Mouse (Mus musculus) megakaryocyte-erythroid progenitor cell, adult 5 weeks (primary cell): Measurements from ENCODE around the gene Slc25a12. TPM values are rescaled to one million over a fixed set of nuclear protein-coding genes. Genes with fewer than 3 reads are reported as not detected.

Experiments used
- polyA plus RNA-seq: library from polyadenylated mRNA; stranded (reverse); fragments of >175 nt; gene quantifications from 2 replicates; pipeline ENCODE4 v1.2.3, GENCODE M21; 2012

The Slc25a12 gene
- 10.3 and 13.5 TPM in 2 replicates for polyA plus RNA-seq

DNA sequence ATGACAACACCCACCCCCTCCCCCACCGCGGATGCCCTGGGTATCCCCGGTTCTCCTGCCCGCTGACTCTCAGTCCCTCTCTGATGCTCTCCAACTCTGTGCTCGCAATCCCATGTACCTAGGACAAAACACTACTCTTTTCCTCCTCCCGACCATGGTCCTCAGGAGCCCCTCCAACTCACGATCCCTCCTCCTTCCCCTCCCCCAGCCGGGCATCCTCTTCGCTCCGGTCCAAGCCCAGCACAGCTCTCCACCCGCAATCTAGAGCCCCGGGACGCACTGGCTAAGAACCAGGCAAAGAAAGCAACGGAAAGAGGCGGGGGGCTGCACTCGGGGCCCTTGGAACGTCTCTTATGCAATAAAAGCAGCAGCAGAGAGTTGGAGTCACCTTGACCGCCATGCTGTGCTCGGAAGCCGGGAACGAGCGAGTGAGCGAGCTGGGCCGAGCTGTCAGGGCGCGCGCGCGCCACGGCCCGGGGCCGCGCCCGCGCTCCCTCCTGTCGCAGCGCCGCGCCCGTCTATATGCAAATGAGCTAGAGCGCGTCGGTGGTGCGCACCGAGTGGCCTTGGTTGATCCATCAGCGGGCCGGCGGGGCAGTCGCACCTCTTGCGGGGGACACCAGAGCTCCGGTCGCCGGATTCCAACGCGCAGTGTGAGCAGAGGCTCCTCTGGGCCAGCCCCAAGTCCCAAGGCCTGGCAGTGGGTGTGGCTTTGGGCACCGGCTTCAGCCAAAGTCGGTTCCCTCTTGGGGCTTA is at the start of gene Slc25a12:
Gene Slc25a12, minus strand, starts transcription at position 625 of the 756 bp plus-strand sequence.

GRCm38 (mm10) chr2:71388951-71389763 is 21.6 kb upstream of the Slc25a12 start, which contains the start of gene Hat1:
Hat1 (plus strand) TSS chr2:71388958.

Other genes with a start within 250 kb of the Slc25a12 start
- gene Cybrd1, start 249.8 kb downstream of the Slc25a12 start, polyA plus RNA-seq: not detected in 2 replicates
- gene Dync1i2, start 156.0 kb downstream of the Slc25a12 start, polyA plus RNA-seq: 8.7 and 10.6 TPM in 2 replicates
- 3.2 and 3.8 TPM in 2 replicates for gene Hat1, start 21.2 kb upstream of the Slc25a12 start, polyA plus RNA-seq
- gene Metap1d, start 85.5 kb upstream of the Slc25a12 start, polyA plus RNA-seq: 7.6 and 9.9 TPM in 2 replicates
- 0.25 TPM in 1 of 2 replicates, not detected in the other for gene Dlx1, start 160.4 kb upstream of the Slc25a12 start, polyA plus RNA-seq
- gene Dlx2, start 179.0 kb upstream of the Slc25a12 start, polyA plus RNA-seq: 0.19 and 0.29 TPM in 2 replicates